Mouse (Mus musculus) urinary bladder, postnatal 14 days (tissue): Measurements from ENCODE around the gene Tmsb15b1.
"Not testable (repeated sequence)": the region's sequence is repeated elsewhere in the genome, so short reads cannot be mapped to it uniquely, and the experiment has no call there.

ENCODE experiments used
- DNase-seq: peaks from one replicate; pipeline ENCODE4 v3.0.0; 2021; ENCODE audit warnings: low spot score

Tmsb15b1 gene

DNA sequence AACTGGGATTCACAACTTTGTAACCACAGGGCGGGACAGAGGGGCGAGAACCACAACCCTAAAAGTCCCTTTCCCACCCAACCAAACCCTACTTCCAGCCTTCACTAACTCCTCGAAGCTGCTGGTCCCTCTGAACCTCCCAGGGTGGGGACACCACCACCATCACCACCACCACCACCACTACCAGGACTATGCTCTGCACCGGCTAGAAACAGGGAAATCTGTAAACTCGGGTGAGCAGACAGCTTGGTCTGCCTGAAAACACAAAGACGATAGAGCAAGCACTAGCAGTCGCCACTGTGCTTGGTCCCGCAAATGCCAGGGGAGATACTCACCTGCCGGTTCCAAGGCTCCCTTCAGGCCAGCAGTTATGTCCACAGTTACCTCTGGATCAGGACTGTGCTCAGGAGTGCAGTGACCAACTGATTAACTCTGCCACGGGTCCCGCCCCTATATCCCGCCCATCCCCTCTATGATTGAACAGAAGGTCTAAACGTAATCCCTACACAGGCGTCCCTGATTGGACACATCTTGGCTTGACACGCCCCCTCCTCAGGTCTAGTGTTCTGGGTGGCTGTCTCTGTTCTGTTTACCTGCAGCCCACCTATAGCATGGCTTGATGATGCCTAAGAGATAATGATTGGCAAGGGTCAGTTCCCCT, at the start of gene Tmsb15b1, which contains the start of gene Tmsb15l:
Gene Tmsb15b1, minus strand, starts transcription at position 451 of the 661 bp plus-strand sequence.
Gene Tmsb15l, minus strand, starts transcription at position 446 of the 661 bp plus-strand sequence.
- DNase-seq, result peak; percentile 61

DNA sequence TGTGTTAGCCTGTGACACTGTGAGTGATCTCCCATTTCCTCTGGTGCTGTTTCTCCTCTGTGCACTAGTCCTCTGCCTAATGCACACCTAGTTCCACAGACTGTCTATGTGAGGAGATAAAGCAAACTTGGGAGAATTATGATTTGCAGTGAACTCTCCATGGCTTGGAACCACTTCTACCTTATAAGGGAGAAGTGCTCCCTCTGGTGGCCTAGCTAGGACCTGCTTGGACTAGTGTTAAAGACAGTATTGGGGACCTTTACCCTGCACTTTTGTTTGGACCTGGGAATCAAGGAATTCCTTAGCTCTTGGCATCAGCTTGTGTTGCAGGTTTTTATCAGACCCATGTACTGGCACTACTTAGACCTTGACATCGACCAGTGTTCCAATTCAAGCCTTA, 42.6 kb upstream of the Tmsb15b1 start:
- peak; percentile 72 for DNase-seq

DNA sequence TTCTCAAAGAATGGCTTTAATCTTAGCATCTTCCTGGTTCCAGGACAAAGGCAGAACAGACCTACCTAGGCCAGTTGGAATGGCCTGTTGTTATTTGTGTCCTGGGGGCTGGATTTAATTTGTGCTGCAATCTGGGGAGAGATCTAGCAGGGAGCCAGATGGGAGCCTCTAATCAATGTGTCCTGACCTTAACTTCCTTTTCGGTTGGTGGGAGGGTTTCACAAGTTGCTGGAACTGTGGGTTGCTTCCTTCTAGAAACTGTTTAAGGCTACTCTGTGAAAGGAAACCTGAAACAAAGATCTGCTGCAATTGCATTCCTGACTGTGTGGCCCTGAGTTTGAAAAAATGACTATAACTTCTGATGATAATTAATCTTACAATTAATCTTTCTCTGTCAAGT, 41.0 kb upstream of the Tmsb15b1 start:
- DNase-seq, result no peak

DNA sequence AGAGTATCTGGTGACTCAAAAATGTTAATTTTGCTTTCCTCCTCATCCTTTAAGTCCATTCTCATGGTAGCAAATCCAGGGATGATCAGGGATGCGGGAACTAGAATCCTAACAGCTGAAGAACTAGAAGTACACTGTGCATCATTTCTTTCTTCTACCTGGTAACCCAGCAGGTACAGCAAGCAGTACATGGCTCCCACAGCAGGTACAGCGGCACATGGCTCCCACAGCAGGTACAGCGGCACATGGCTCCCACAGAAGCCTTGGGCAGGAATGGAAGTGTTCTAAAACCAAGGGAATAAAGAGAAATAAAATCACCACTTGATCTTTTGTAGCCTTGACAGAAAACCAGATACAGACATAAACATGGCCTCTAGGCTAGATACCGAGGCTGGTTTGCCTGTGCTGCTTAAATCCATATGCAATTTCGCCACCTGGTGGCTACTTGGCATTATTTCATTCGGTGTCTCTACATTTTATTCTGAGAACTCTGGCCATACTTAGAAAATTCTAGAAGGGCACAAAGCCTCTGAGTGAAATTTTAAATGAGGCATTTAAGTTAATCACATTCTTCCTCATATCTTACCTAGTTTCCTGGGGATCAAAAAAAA, 38.5 kb upstream of the Tmsb15b1 start:
- peak; percentile 31 for DNase-seq

- no peak for DNase-seq
Measured at GRCm38 (mm10) chrX:136996256-136996655, 19.6 kb upstream of the Tmsb15b1 start.

DNA sequence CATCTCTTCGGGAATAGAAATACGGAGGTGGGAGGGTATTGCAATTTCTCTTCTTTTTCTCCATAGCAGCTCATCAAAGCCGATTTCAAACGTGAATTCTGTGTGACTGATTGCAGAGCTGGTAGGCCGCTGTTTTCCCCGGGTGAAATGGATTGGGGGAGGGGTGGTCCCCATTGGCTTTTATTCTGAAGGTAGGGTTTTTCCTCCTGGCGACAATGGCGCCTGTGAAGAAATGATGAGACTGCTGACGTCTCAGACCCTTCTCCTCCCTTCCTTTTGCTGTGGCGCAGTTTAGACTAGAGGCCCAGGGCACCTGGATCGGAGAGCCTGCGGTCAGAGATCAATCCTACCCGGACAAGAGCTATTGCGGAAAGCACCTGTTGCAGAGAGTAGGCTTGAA, 17.0 kb upstream of the Tmsb15b1 start:
- no peak for DNase-seq

- DNase-seq, result peak; percentile 10
Measured at GRCm38 (mm10) chrX:136992978-136993547, 16.4 kb upstream of the Tmsb15b1 start, which contains the start of gene Zcchc18. Gene Zcchc18, plus strand, starts transcription at chrX:136993155.

GRCm38 (mm10) chrX:136992191-136992965, 15.7 kb upstream of the Tmsb15b1 start:
- no peak for DNase-seq

GRCm38 (mm10) chrX:136991274-136991673, 14.6 kb upstream of the Tmsb15b1 start:
- no peak for DNase-seq

GRCm38 (mm10) chrX:136986039-136986438, 9.4 kb upstream of the Tmsb15b1 start:
- DNase-seq, result no peak

DNA sequence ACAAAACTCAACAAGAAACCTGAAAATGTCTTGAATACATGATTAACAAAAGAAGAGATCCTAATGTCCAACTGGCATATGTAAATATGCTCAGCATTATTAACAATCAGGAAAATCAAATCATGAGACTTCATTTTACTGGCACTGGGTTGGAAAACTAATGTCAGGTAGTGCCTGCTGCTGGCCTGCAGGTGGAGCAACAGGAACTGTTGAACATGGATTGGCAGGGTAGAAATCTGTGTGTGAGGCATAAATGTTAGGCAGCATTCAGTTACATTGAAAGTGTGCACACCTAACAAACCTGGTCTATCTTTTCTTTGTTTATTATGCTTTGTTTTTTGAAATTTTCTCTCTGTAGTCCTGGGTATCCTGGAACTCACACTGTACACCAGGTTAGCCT, 1.9 kb upstream of the Tmsb15b1 start:
- no peak for DNase-seq

GRCm38 (mm10) chrX:136975397-136975796, 1.3 kb downstream of the Tmsb15b1 start, which contains the start of gene Tmsb15b2:
Gene Tmsb15b2, minus strand, starts transcription at chrX:136975497.
- DNase-seq, result not testable (repeated sequence)

- peak; percentile 3 for DNase-seq
Measured at GRCm38 (mm10) chrX:136959688-136960087, 17.0 kb downstream of the Tmsb15b1 start.

DNA sequence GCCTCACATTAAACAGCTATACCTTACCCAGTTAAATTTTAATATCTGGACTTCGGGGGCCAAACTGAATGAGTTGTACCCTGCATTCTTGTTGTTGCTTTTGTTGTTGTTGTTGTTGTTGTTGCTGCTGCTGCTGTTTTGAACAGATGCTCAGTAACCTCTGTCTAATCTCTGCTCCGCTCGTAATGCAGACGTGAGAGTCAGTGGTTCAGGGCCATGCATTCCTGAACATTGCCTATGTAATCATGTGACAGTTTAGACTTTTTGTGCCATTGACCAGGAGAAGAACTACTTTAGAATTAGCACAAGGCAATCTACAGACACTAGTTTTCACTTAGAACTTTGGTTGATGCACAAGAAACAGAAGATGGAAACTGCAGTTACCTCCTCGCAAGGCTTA, 18.4 kb downstream of the Tmsb15b1 start:
- not testable (repeated sequence) for DNase-seq

- DNase-seq, result peak; percentile 35
Measured at GRCm38 (mm10) chrX:136957583-136958279, 18.9 kb downstream of the Tmsb15b1 start.

- DNase-seq, result no peak
Measured at GRCm38 (mm10) chrX:136937985-136938384, 38.7 kb downstream of the Tmsb15b1 start.

DNA sequence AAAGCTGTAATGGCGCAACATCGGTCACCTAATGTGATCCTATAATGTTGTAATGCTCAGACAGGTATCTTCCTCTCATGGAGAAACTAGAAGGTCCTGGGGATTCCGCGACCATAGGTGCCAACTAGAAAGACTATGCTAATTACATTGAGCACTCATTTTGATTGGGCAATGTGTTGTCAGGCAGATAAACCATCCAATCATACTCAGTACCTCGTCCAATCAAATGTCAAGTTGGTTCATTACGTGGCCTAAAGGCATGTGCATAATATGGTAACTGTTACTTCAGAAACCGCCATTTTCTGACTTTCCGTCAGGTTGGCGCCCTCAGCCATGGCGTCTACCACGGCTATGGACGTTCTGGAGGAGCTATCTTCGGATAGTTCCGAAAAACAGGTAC, 49.6 kb downstream of the Tmsb15b1 start, which contains the start of gene H2bfm:
Gene H2bfm, plus strand, starts transcription at position 295 of the 400 bp plus-strand sequence.
- DNase-seq, result no peak

- DNase-seq, result no peak
Measured at GRCm38 (mm10) chrX:136925863-136926262, 50.8 kb downstream of the Tmsb15b1 start.
